Mouse (Mus musculus) erythroblast, adult 5-6 weeks (primary cell): ENCODE data around the gene Gm45234. TPM values are rescaled to one million over a fixed set of nuclear protein-coding genes. Genes with fewer than 3 reads are reported as not detected.

ENCODE experiments used
- total RNA-seq, 2 experiments: library from RNA; stranded (forward) in 1 of 2; stranded (reverse) in 1 of 2; fragments of 150-400 nt in 1 of 2; fragments of 200-764, 138-1000 nt in 1 of 2; gene quantifications; 2 replicates each; pipeline versions ENCODE4 v1.2.3 to v1.2.4; 2015 to 2017; ENCODE audit warnings: low replicate concordance in 2 of 2

The Gm45234 gene
- total RNA-seq, 2 experiments from 2014 or later = not detected

Other genes starting within 250 kb of the Gm45234 start
- gene C1ra, start 243.6 kb downstream of the Gm45234 start, total RNA-seq (2015; ENCODE audit: low replicate concordance) = 0.84 TPM in 1 of 2 replicates, not detected in the other
- gene C1ra, start 243.6 kb downstream of the Gm45234 start, total RNA-seq (2017; ENCODE audit: low replicate concordance) = 2.5 TPM in 1 of 2 replicates, not detected in the other
- not detected in 2 replicates for gene C1s1, start 213.7 kb downstream of the Gm45234 start, total RNA-seq (2015; ENCODE audit: low replicate concordance)
- gene C1s1, start 213.7 kb downstream of the Gm45234 start, total RNA-seq (2017; ENCODE audit: low replicate concordance) = 0.77 TPM in 1 of 2 replicates, not detected in the other
- gene C1rb, start 185.7 kb downstream of the Gm45234 start, total RNA-seq (2015; ENCODE audit: low replicate concordance) = 0.96 TPM in 1 of 2 replicates, not detected in the other
- gene C1rb, start 185.7 kb downstream of the Gm45234 start, total RNA-seq (2017; ENCODE audit: low replicate concordance) = 0.09 TPM in 1 of 2 replicates, not detected in the other
- not detected in 2 replicates for gene C1s2, start 119.9 kb downstream of the Gm45234 start, total RNA-seq (2015; ENCODE audit: low replicate concordance)
- gene C1s2, start 119.9 kb downstream of the Gm45234 start, total RNA-seq (2017; ENCODE audit: low replicate concordance) = not detected in 2 replicates
- gene Lpcat3, start 93.0 kb downstream of the Gm45234 start, total RNA-seq (2015; ENCODE audit: low replicate concordance) = 118 and 141 TPM in 2 replicates
- 81.5 and 135 TPM in 2 replicates for gene Lpcat3, start 93.0 kb downstream of the Gm45234 start, total RNA-seq (2017; ENCODE audit: low replicate concordance)
- gene Emg1, start 43.8 kb downstream of the Gm45234 start, total RNA-seq (2015; ENCODE audit: low replicate concordance) = 65.1 and 66.0 TPM in 2 replicates
- gene Emg1, start 43.8 kb downstream of the Gm45234 start, total RNA-seq (2017; ENCODE audit: low replicate concordance) = 35.8 and 37.2 TPM in 2 replicates
- gene Phb2, start 43.7 kb downstream of the Gm45234 start, total RNA-seq (2015; ENCODE audit: low replicate concordance) = 44.2 and 79.4 TPM in 2 replicates
- 70.3 and 70.7 TPM in 2 replicates for gene Phb2, start 43.7 kb downstream of the Gm45234 start, total RNA-seq (2017; ENCODE audit: low replicate concordance)
- gene Ptpn6, start 17.3 kb downstream of the Gm45234 start, total RNA-seq (2015; ENCODE audit: low replicate concordance) = 57.8 and 60.2 TPM in 2 replicates
- 142 and 156 TPM in 2 replicates for gene Ptpn6, start 17.3 kb downstream of the Gm45234 start, total RNA-seq (2017; ENCODE audit: low replicate concordance)
- 33.6 and 64.9 TPM in 2 replicates for gene Grcc10, start 14.6 kb downstream of the Gm45234 start, total RNA-seq (2015; ENCODE audit: low replicate concordance)
- gene Grcc10, start 14.6 kb downstream of the Gm45234 start, total RNA-seq (2017; ENCODE audit: low replicate concordance) = 7.5 and 16.9 TPM in 2 replicates
- gene Atn1, start 503 bp upstream of the Gm45234 start, total RNA-seq (2015; ENCODE audit: low replicate concordance) = 10.0 and 11.7 TPM in 2 replicates
- 0.94 and 2.0 TPM in 2 replicates for gene Atn1, start 503 bp upstream of the Gm45234 start, total RNA-seq (2017; ENCODE audit: low replicate concordance)
- not detected in 2 replicates for gene Eno2, start 13.7 kb upstream of the Gm45234 start, total RNA-seq (2015; ENCODE audit: low replicate concordance)
- not detected in 2 replicates for gene Eno2, start 13.7 kb upstream of the Gm45234 start, total RNA-seq (2017; ENCODE audit: low replicate concordance)
- not detected in 2 replicates for gene Lrrc23, start 23.7 kb upstream of the Gm45234 start, total RNA-seq (2015; ENCODE audit: low replicate concordance)
- gene Lrrc23, start 23.7 kb upstream of the Gm45234 start, total RNA-seq (2017; ENCODE audit: low replicate concordance) = not detected in 2 replicates
- gene Spsb2, start 52.6 kb upstream of the Gm45234 start, total RNA-seq (2015; ENCODE audit: low replicate concordance) = 0.58 TPM in 1 of 2 replicates, not detected in the other
- gene Spsb2, start 52.6 kb upstream of the Gm45234 start, total RNA-seq (2017; ENCODE audit: low replicate concordance) = 2.6 and 4.3 TPM in 2 replicates
- 37.3 and 44.3 TPM in 2 replicates for gene Tpi1, start 58.3 kb upstream of the Gm45234 start, total RNA-seq (2015; ENCODE audit: low replicate concordance)
- gene Tpi1, start 58.3 kb upstream of the Gm45234 start, total RNA-seq (2017; ENCODE audit: low replicate concordance) = 30.0 and 31.0 TPM in 2 replicates
- gene Usp5, start 73.5 kb upstream of the Gm45234 start, total RNA-seq (2015; ENCODE audit: low replicate concordance) = 10.0 and 34.6 TPM in 2 replicates
- 22.0 and 29.6 TPM in 2 replicates for gene Usp5, start 73.5 kb upstream of the Gm45234 start, total RNA-seq (2017; ENCODE audit: low replicate concordance)
- 65.8 and 68.0 TPM in 2 replicates for gene Cdca3, start 73.5 kb upstream of the Gm45234 start, total RNA-seq (2015; ENCODE audit: low replicate concordance)
- 58.5 and 73.8 TPM in 2 replicates for gene Cdca3, start 73.5 kb upstream of the Gm45234 start, total RNA-seq (2017; ENCODE audit: low replicate concordance)
- not detected in 2 replicates for gene Gnb3, start 84.3 kb upstream of the Gm45234 start, total RNA-seq (2015; ENCODE audit: low replicate concordance)
- not detected in 2 replicates for gene Gnb3, start 84.3 kb upstream of the Gm45234 start, total RNA-seq (2017; ENCODE audit: low replicate concordance)
- gene P3h3, start 101.7 kb upstream of the Gm45234 start, total RNA-seq (2015; ENCODE audit: low replicate concordance) = not detected in 2 replicates
- 1.1 and 1.2 TPM in 2 replicates for gene P3h3, start 101.7 kb upstream of the Gm45234 start, total RNA-seq (2017; ENCODE audit: low replicate concordance)
- gene Gpr162, start 108.0 kb upstream of the Gm45234 start, total RNA-seq (2015; ENCODE audit: low replicate concordance) = not detected in 2 replicates
- not detected in 2 replicates for gene Gpr162, start 108.0 kb upstream of the Gm45234 start, total RNA-seq (2017; ENCODE audit: low replicate concordance)
- 6.3 and 6.9 TPM in 2 replicates for gene Cd4, start 132.2 kb upstream of the Gm45234 start, total RNA-seq (2015; ENCODE audit: low replicate concordance)
- gene Cd4, start 132.2 kb upstream of the Gm45234 start, total RNA-seq (2017; ENCODE audit: low replicate concordance) = 0.70 and 0.94 TPM in 2 replicates
- gene Lag3, start 155.7 kb upstream of the Gm45234 start, total RNA-seq (2015; ENCODE audit: low replicate concordance) = 1.0 and 2.7 TPM in 2 replicates
- 0.51 TPM in 1 of 2 replicates, not detected in the other for gene Lag3, start 155.7 kb upstream of the Gm45234 start, total RNA-seq (2017; ENCODE audit: low replicate concordance)
- 26.1 and 31.3 TPM in 2 replicates for gene Ptms, start 164.1 kb upstream of the Gm45234 start, total RNA-seq (2015; ENCODE audit: low replicate concordance)
- 12.0 and 21.8 TPM in 2 replicates for gene Ptms, start 164.1 kb upstream of the Gm45234 start, total RNA-seq (2017; ENCODE audit: low replicate concordance)
- 11.7 and 13.4 TPM in 2 replicates for gene Mlf2, start 175.4 kb upstream of the Gm45234 start, total RNA-seq (2015; ENCODE audit: low replicate concordance)
- 14.1 and 20.7 TPM in 2 replicates for gene Mlf2, start 175.4 kb upstream of the Gm45234 start, total RNA-seq (2017; ENCODE audit: low replicate concordance)
- gene Cops7a, start 209.5 kb upstream of the Gm45234 start, total RNA-seq (2015; ENCODE audit: low replicate concordance) = 10.2 and 16.5 TPM in 2 replicates
- gene Cops7a, start 209.5 kb upstream of the Gm45234 start, total RNA-seq (2017; ENCODE audit: low replicate concordance) = 5.6 and 7.7 TPM in 2 replicates
- not detected in 2 replicates for gene Pianp, start 240.7 kb upstream of the Gm45234 start, total RNA-seq (2015; ENCODE audit: low replicate concordance)
- not detected in 2 replicates for gene Pianp, start 240.7 kb upstream of the Gm45234 start, total RNA-seq (2017; ENCODE audit: low replicate concordance)